Mouse (Mus musculus): ENCODE measurements around the gene Igsf9. TPM values are rescaled to one million over a fixed set of nuclear protein-coding genes. Genes with fewer than 3 reads are reported as not detected.
A peak's percentile ranks its signal among the peaks of the same experiment; 100 is the strongest.

Gene Igsf9
- polyA plus RNA-seq, 1 experiment from 2014 or later = 83.2 TPM

DNA sequence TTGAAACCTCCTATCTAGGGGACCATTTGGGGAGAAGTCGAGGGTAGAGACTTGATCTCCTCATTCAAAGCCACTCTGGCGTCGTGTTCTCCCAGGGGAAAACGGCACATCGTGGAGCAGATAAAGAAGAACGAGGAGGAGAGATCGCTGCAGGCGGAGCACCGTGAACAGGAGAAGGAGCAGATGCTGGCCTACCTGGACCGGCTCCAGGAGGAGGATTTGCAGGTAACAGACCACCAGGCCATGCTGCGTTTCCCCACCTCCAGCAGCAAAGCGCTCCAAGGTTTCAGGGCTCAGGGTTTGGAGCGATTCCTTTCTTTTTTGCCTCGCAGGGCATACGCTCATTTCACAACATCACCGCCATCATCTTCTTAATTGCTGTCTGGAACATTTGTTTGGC, 53.5 kb downstream of the Igsf9 start:
- Histone ChIP-seq H3K4me1 (peaks cover 28% of the 10 kb centered on the region), H3K4me3 (no peak overlapping the region), H3K9me3 (no peaks in the 10 kb centered on the region), H3K36me3 (no peaks in the 10 kb centered on the region), H3K4me2 (no peak overlapping the region), H3K27me3 (peaks cover 23% of the 10 kb centered on the region), H3K27ac (no peak overlapping the region), H3K9ac (no peak overlapping the region)
- no peak for ATAC-seq (ENCODE audit: insufficient number of reproducible peaks, insufficient read depth, low FRiP score, low TSS enrichment, low read depth)
- WGBS = 83% methylated on average over 16 of the region's 16 CpGs

DNA sequence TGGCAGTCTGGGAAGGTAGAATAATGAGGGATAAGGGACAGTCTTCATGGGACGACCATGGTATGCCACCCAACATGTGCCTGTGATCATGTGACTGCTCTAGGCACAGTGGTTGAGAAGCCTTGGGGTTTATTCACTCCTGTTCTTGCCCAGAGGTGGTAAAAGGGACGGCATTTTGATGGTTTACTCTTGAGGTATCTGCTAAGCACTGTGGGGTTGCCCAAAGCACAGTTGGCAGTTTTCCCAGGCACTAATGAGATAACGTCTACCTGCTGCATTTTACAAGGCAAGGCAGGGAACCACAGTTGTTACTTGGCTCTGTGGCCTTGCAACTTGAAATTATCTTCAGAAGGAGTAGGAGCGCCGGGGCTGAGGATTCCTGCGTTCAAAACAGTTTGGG, 58.2 kb downstream of the Igsf9 start:
- Histone ChIP-seq H3K9ac (no peak overlapping the region), H3K9me3 (no peaks in the 10 kb centered on the region), H3K36me3 (no peaks in the 10 kb centered on the region), H3K4me1 (peaks cover 12% of the 10 kb centered on the region), H3K4me3 (no peak overlapping the region), H3K27me3 (peaks cover 11% of the 10 kb centered on the region; the same call in 1 of the 2 replicates), H3K27ac (no peak overlapping the region), H3K4me2 (no peak overlapping the region)
- ATAC-seq (ENCODE audit: insufficient number of reproducible peaks, insufficient read depth, low FRiP score, low TSS enrichment, low read depth) = peak; percentile 29; the same call in 1 of the 2 replicates
- 34% methylated on average over 6 of the region's 6 CpGs for WGBS

DNA sequence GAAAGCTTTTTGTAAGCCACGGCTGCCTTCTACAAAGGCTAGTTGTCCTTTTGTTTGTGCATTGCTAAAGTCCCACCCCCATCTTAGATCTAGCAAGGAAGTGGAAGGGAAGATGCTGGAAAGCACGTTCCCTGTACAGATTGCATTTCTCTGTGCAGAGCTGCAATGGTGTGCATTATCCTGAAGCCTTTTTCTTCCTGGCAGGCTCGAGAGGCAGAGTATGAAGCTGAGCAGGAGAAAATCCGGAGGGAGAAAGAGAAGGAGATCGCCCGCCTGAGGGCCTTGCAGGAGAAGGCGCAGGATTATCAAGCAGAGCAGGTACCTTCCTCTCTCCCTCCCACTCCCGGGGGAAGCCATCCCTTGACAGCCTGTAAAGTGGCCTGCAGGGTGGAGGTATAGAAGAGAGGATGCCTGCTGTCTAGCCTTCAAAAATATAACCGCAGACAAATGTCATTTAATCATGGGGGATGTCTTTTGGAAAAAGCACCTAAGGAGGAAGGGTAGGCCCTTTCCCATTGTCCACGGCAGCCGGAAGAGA, 58.8 kb downstream of the Igsf9 start:
- H3K36me3 ChIP-seq = no peaks in the 10 kb centered on the region
- H3K4me3 ChIP-seq = no peak overlapping the region
- H3K27me3 ChIP-seq = 0 out of 2 replicates have a peak, but pooled peaks cover 11% of the 10 kb centered on the region
- H3K9ac ChIP-seq = no peak overlapping the region
- no peak overlapping the region for H3K27ac ChIP-seq
- no peaks in the 10 kb centered on the region for H3K9me3 ChIP-seq
- 35% methylated on average over 11 of the region's 11 CpGs for WGBS
- no peak overlapping the region for H3K4me2 ChIP-seq
- ATAC-seq (ENCODE audit: insufficient number of reproducible peaks, insufficient read depth, low FRiP score, low TSS enrichment, low read depth) = no peak
- peaks cover 12% of the 10 kb centered on the region for H3K4me1 ChIP-seq

- WGBS = 85% methylated on average over 4 of the region's 4 CpGs
- Histone ChIP-seq H3K4me3 (no peak overlapping the region), H3K9me3 (no peaks in the 10 kb centered on the region), H3K4me2 (no peak overlapping the region), H3K27ac (no peak overlapping the region), H3K9ac (no peak overlapping the region), H3K27me3 (peaks cover 25% of the 10 kb centered on the region), H3K36me3 (no peaks in the 10 kb centered on the region), H3K4me1 (peaks cover 20% of the 10 kb centered on the region)
- ATAC-seq (ENCODE audit: insufficient number of reproducible peaks, insufficient read depth, low FRiP score, low TSS enrichment, low read depth) = no peak
These were observed 64.5 kb downstream of the Igsf9 start for GRCm38 (mm10) chr1:172546062-172546461.

Other genes starting within 250 kb of the Igsf9 start
- not detected in 2 replicates for gene Atp1a4, start 223.4 kb upstream of the Igsf9 start, polyA plus RNA-seq (2015; fragmentation: Nextera tagmentation; extraction: Ambion mirVana)
- 46.9 and 49.8 TPM in 2 replicates for gene Igsf8, start 220.1 kb upstream of the Igsf9 start, polyA plus RNA-seq (2015; fragmentation: Nextera tagmentation; extraction: Ambion mirVana)
- gene Atp1a2, start 183.7 kb upstream of the Igsf9 start, polyA plus RNA-seq (2015; fragmentation: Nextera tagmentation; extraction: Ambion mirVana) = 1.9 and 2.5 TPM in 2 replicates
- gene Kcnj9, start 152.5 kb upstream of the Igsf9 start, polyA plus RNA-seq (2015; fragmentation: Nextera tagmentation; extraction: Ambion mirVana) = 0.07 TPM in 1 of 2 replicates, not detected in the other
- gene Kcnj10, start 140.6 kb upstream of the Igsf9 start, polyA plus RNA-seq (2015; fragmentation: Nextera tagmentation; extraction: Ambion mirVana) = 0.06 TPM in 2 replicates
- 6.6 and 7.3 TPM in 2 replicates for gene Pigm, start 105.2 kb upstream of the Igsf9 start, polyA plus RNA-seq (2015; fragmentation: Nextera tagmentation; extraction: Ambion mirVana)
- 0.47 TPM in 1 of 2 replicates, not detected in the other for gene Slamf9, start 6.4 kb upstream of the Igsf9 start, polyA plus RNA-seq (2015; fragmentation: Nextera tagmentation; extraction: Ambion mirVana)
- gene Tagln2, start 18.3 kb downstream of the Igsf9 start, polyA plus RNA-seq (2015; fragmentation: Nextera tagmentation; extraction: Ambion mirVana) = 133 and 135 TPM in 2 replicates
- gene Cfap45, start 39.0 kb downstream of the Igsf9 start, polyA plus RNA-seq (2015; fragmentation: Nextera tagmentation; extraction: Ambion mirVana) = 2.0 and 2.3 TPM in 2 replicates
- 0.40 and 0.77 TPM in 2 replicates for gene Vsig8, start 74.2 kb downstream of the Igsf9 start, polyA plus RNA-seq (2015; fragmentation: Nextera tagmentation; extraction: Ambion mirVana)
- 0.17 and 0.26 TPM in 2 replicates for gene Slamf8, start 108.8 kb downstream of the Igsf9 start, polyA plus RNA-seq (2015; fragmentation: Nextera tagmentation; extraction: Ambion mirVana)
- 0.74 and 0.88 TPM in 2 replicates for gene Fcrl6, start 120.8 kb downstream of the Igsf9 start, polyA plus RNA-seq (2015; fragmentation: Nextera tagmentation; extraction: Ambion mirVana)
- gene Dusp23, start 151.2 kb downstream of the Igsf9 start, polyA plus RNA-seq (2015; fragmentation: Nextera tagmentation; extraction: Ambion mirVana) = 11.9 and 13.2 TPM in 2 replicates
- gene Crp, start 216.3 kb downstream of the Igsf9 start, polyA plus RNA-seq (2015; fragmentation: Nextera tagmentation; extraction: Ambion mirVana) = 1.1 TPM in 1 of 2 replicates, not detected in the other